Mouse (Mus musculus): Measurements from ENCODE around the gene Habp2. TPM values are rescaled to one million over a fixed set of nuclear protein-coding genes. Genes with fewer than 3 reads are reported as not detected.

Habp2 gene
- total and polyA plus RNA-seq, 3 experiments, result not detected

DNA sequence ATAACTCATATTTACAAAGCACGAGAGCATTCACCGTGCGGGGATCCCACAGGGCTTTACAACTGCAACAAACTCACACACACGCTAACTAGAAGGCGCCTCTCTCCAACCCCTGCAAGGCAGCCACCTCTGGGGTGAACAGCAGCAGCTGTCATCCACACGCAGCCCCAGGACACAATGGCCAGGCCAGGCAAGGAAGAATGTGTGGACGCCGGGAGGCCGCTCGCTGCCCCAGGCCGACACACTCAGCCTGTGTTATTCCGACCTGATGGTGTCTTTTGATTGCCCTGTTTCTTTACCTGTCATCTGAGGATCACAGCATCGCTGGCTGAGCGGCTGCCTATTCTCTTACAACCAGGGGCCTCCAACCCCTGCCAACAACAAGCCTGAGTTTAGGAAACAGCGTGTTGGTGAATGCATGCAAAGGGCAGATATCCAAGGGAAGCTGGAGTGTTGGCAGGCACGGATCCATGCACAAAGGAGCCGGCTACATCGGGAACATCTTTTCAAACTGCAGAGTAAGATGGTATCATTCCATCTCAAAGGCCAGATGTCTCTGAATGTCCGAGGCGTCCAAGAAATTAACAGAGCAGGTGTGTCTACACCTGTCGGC is 39.4 kb downstream of the Habp2 start:
- DNase-seq (ENCODE audit: extremely low read depth), result no peak
- Histone ChIP-seq H3K9me3 (replicated peaks; ENCODE audit: low read length) (no peaks in the 10 kb centered on the region), H3K4me1 (ENCODE audit: control insufficient read depth in 1 of 2, insufficient read depth in 2 of 2) (no peaks in the 10 kb centered on the region), H3K27me3 (replicated peaks) (peaks cover 78% of the 10 kb centered on the region), H3K4me3 (replicated peaks in 1 of 3; ENCODE audit: low read depth in 2 of 3, low read length in 2 of 3, poor library complexity in 1 of 3) (no peak overlapping the region), H3K79me2 (replicated peaks; ENCODE audit: control insufficient read depth, extremely low read depth, insufficient read depth, poor library complexity, severe bottlenecking) (no peaks in the 10 kb centered on the region), H3K36me3 (replicated peaks in 1 of 2; ENCODE audit: control insufficient read depth in 1 of 2, insufficient read depth in 1 of 2, low read length in 1 of 2) (no peaks in the 10 kb centered on the region), H3K27ac (ENCODE audit: insufficient read depth, low read depth) (no peak overlapping the region), H3K4me2 (ENCODE audit: insufficient read depth, low read depth, poor library complexity, severe bottlenecking) (no peak overlapping the region), H3K9ac (ENCODE audit: insufficient read depth, low read depth) (no peak overlapping the region)
- TF ChIP-seq USF2 (conservative IDR thresholded peaks at IDR 0.05; ENCODE audit: low read depth, low read length) (no peak), BHLHE40 (IDR thresholded peaks at IDR 0.05; ENCODE audit: low read depth, low read length) (no peak), MYC (IDR thresholded peaks at IDR 0.05; ENCODE audit: low read depth, low read length) (no peak), CHD2 (IDR thresholded peaks at IDR 0.05; ENCODE audit: low read length) (no peak)
- in situ Hi-C loops (cut with MboI; ENCODE audit: low pct_ligation_motif_present, low pct_unique_long_range_greater_than_20kb, low sequenced_read_pairs), result no loop called here
- dilution Hi-C loops (cut with MboI; ENCODE audit: extremely low pct_ligation_motif_present, extremely low pct_unique_long_range_greater_than_20kb, low sequenced_read_pairs), result no loop called here

DNA sequence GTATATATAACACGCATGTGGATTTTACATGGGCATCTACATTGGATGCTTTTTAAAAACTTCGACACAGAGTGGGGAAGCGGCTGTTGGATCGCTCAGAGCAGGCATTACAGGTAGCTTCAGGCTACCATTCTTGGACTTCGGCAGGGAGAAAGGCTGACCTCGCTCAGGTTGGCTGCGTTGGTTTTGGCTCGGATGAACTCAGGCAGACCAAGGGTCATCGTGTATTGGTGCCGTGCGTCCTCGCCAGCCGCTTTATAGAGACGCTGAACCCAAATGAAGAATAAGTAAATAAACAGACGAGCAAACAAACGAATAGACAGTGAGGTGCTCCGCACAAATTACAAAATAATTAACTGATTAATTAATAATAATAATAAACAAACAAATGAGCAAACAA is 49.4 kb downstream of the Habp2 start:
- Histone ChIP-seq H3K4me1 (ENCODE audit: control insufficient read depth in 1 of 2, insufficient read depth in 2 of 2) (peaks cover 0 to 4% of the 10 kb centered on the region in 2 experiments; a peak in 1 of 4 replicates), H3K27ac (ENCODE audit: insufficient read depth, low read depth) (no peak overlapping the region), H3K79me2 (replicated peaks; ENCODE audit: control insufficient read depth, extremely low read depth, insufficient read depth, poor library complexity, severe bottlenecking) (no peaks in the 10 kb centered on the region), H3K27me3 (replicated peaks) (peaks cover 76% of the 10 kb centered on the region), H3K9me3 (replicated peaks; ENCODE audit: low read length) (peaks cover 3% of the 10 kb centered on the region), H3K36me3 (replicated peaks in 1 of 2; ENCODE audit: control insufficient read depth in 1 of 2, insufficient read depth in 1 of 2, low read length in 1 of 2) (no peaks in the 10 kb centered on the region), H3K9ac (ENCODE audit: insufficient read depth, low read depth) (no peak overlapping the region), H3K4me3 (replicated peaks in 1 of 3; ENCODE audit: low read depth in 2 of 3, low read length in 2 of 3, poor library complexity in 1 of 3) (no peak overlapping the region), H3K4me2 (ENCODE audit: insufficient read depth, low read depth, poor library complexity, severe bottlenecking) (no peak overlapping the region)
- dilution Hi-C loops (cut with MboI; ENCODE audit: extremely low pct_ligation_motif_present, extremely low pct_unique_long_range_greater_than_20kb, low sequenced_read_pairs), result no loop called here
- no peak for TF ChIP-seq RCOR1 (conservative IDR thresholded peaks at IDR 0.05; ENCODE audit: low read depth, low read length)
- TF ChIP-seq MAFK (IDR thresholded peaks at IDR 0.05; ENCODE audit: insufficient replicate concordance, low read length), result no peak
- no peak for TF ChIP-seq E2F4 (IDR thresholded peaks at IDR 0.05; ENCODE audit: insufficient replicate concordance, low read depth, low read length)
- TF ChIP-seq IRF4 (IDR thresholded peaks at IDR 0.05; ENCODE audit: low read depth, low read length), result no peak
- TF ChIP-seq CHD1 (IDR thresholded peaks at IDR 0.05; ENCODE audit: low read depth, low read length), result no peak
- TF ChIP-seq MEF2A (IDR thresholded peaks at IDR 0.05; ENCODE audit: borderline replicate concordance, low read depth, low read length), result no peak
- TF ChIP-seq KAT2A (IDR thresholded peaks at IDR 0.05; ENCODE audit: insufficient replicate concordance, low read length), result no peak
- TF ChIP-seq CHD2 (IDR thresholded peaks at IDR 0.05; ENCODE audit: low read length), result no peak
- TF ChIP-seq UBTF (IDR thresholded peaks at IDR 0.05; ENCODE audit: low read depth, low read length), result no peak
- no peak for TF ChIP-seq NELFE (IDR thresholded peaks at IDR 0.05; ENCODE audit: low read depth, low read length)
- TF ChIP-seq CTCF (conservative IDR thresholded peaks at IDR 0.05 in 1 of 2, IDR thresholded peaks at IDR 0.05 in 1 of 2; ENCODE audit: low read depth in 2 of 2, low read length in 2 of 2), result no peak
- TF ChIP-seq RAD21 (IDR thresholded peaks at IDR 0.05; ENCODE audit: low read depth, low read length), result no peak
- no peak for TF ChIP-seq ZKSCAN1 (IDR thresholded peaks at IDR 0.05; ENCODE audit: borderline replicate concordance, low read depth, low read length)
- no peak for TF ChIP-seq MAX (IDR thresholded peaks at IDR 0.05; ENCODE audit: low read length)
- DNase-seq (ENCODE audit: extremely low read depth), result no peak
- in situ Hi-C loops (cut with MboI; ENCODE audit: low pct_ligation_motif_present, low pct_unique_long_range_greater_than_20kb, low sequenced_read_pairs), result no loop called here

Measured in CH12.LX (cell line).